Mouse (Mus musculus) liver, adult (tissue): ENCODE measurements around the gene Spag9.

ENCODE experiments used
- GATA4 ChIP-seq: IDR thresholded peaks from 2 replicates; pipeline ENCODE4 v1.6.1; 2014; ENCODE audit warnings: mild to moderate bottlenecking, low read length; ENCODE audit not compliant: insufficient replicate concordance

Spag9 gene

DNA sequence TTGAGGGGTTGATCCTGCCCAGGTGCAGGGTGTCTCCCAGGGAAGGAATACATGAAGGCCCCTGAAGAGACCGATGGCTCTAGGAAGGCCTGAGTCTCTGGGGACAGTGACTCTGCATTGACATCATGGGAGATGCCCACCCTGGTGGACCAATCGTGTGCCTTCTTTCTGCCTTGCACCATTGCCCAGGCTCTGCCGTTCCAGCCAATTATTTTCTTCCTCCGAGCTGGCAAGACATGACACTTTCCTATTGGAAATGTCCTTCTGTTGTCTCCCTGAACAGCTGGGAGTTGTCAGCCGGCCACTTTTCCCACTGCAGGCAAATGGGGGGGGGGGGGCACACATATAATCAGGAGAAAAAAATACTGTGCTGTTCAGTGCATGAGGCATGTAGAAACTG lies 172.3 kb downstream of the Spag9 start:
- no peak for TF ChIP-seq GATA4

DNA sequence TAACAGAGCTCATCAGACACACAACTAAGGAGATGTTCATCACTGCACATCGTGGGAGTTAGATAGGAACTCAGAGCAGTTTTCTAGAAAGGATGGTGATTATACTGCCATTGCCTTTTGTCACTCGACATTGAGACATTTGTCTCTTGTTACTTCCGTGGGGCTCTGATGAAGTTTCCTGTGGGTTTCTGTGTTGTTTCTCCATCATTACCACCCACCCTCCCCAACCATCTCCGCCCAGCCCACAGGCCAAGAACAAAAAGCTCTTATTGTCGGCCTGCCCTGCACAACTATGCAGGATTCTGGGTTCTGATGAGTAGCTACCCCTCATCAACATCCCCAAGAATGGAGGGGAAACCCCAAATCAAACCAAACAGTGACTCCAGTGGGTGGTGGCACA lies 173.7 kb downstream of the Spag9 start:
- no peak for TF ChIP-seq GATA4

DNA sequence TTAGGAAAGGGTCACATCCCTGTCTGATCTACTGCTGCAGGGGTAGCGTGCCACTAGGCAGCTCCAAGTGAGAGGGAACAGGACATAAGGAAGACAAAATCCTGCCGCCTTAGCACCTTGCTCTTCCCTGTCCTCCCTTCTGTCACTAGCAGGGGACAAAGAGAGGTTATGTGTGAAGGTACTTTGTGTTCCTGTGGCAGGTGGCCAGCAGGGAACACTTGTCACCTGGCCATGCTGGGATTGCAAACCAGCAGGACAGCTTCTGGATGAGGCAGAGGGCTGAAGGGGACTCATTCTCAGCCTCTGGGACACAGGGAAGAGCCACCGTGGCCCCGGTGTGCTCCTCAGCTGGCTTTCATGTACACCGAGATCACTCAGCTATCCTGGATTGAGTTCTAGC lies 175.8 kb downstream of the Spag9 start:
- TF ChIP-seq GATA4: no peak

DNA sequence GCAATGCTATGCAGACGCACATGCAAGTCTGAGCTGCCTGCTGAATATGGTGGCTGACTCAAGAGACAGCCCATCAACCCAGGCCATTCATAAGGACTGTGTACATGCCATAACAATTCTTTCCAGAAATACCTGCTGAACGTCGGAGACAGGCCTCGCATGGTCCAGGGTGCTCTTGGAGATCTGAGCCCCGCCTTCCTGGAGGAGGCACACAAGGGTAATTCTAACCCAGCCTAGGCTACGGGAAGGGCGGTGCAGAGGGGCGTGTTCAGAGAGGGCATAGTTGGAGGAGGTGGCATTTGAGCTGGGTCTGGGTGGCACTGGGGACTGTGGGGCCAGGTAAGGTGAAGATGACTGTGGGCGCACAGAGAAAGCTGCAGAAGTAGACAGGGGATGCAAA lies 176.3 kb downstream of the Spag9 start:
- TF ChIP-seq GATA4: no peak

DNA sequence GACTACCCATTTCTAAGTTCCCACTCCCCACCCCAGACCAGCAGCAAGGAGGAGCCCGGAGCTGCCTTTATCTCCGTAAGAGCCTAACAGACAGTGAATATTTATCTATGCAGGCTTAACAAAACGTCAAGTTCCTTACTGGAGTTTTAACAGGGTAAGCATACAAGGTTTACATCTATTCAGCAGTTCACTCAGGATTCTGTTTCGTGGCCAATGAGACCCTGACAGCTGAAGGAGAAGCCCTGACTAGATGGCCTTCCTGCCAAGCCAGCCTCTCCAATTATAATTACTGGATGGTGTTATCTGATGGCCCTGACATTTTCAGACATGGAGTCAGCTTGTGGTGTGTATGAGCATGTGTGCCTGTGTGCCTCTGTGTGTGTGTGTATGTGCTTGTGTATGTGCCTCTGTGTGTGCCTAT lies 177.8 kb downstream of the Spag9 start:
- no peak for TF ChIP-seq GATA4

DNA sequence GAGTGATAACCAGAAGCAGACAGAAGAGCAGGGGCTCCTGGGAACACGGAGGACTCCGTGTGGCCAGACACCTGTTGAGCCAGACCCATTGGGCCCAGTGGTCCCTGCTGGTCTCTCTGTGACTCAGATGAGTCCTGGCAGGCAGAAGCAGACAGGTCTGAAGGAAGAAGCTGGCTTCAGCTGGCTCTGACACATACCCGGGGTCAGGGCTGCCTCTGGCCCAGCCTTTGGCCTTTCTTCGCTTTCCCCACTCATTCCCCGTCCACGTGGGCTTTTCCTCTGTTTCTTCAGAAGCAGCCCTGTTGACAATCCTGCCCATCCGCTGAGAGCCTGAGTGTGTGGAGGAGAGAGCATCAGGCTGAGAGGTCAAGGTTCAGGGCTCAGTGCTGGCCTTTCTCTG lies 179.4 kb downstream of the Spag9 start:
- TF ChIP-seq GATA4: no peak
